Mouse (Mus musculus) hindbrain, embryonic 14.5 days (tissue): Measurements from ENCODE around the gene Zfp423. TPM values are rescaled to one million over a fixed set of nuclear protein-coding genes. Genes with fewer than 3 reads are reported as not detected.

Experiments used
- ATAC-seq: fragments of 200-750 bp; cut with Nextera tagmentation; 2 replicates; pipeline ENCODE4 v1.8.0; 2017; ENCODE audit warnings: moderate number of reproducible peaks, mild to moderate bottlenecking, moderate TSS enrichment, moderate library complexity; ENCODE audit not compliant: low FRiP score
- DNase-seq: peaks from one replicate; pipeline ENCODE4 v3.0.0-alpha.2; 2015; ENCODE audit warnings: low spot score
- H3K27ac ChIP-seq: fragments of 300-500 bp; sonication (generic); 2 replicates; pipeline ENCODE4 v1.5.1; 2014; ENCODE audit warnings: mild to moderate bottlenecking, moderate library complexity
- H3K27me3 ChIP-seq: fragments of 300-500 bp; sonication (generic); 2 replicates; pipeline ENCODE4 v1.6.1; 2014; ENCODE audit warnings: mild to moderate bottlenecking, low read length, mixed read lengths; ENCODE audit not compliant: control insufficient read depth, insufficient read depth
- H3K36me3 ChIP-seq: fragments of 300-500 bp; sonication (generic); replicated peaks from 2 replicates; pipeline ENCODE4 v1.6.1; 2014; ENCODE audit not compliant: control insufficient read depth, insufficient read depth
- H3K4me1 ChIP-seq: fragments of 300-500 bp; sonication (generic); replicated peaks from 2 replicates; pipeline ENCODE4 v1.6.1; 2014; ENCODE audit warnings: antibody characterized with exemption, low read length, mixed read lengths; ENCODE audit not compliant: control insufficient read depth, insufficient read depth
- H3K4me2 ChIP-seq: fragments of 300-500 bp; sonication (generic); replicated peaks from 2 replicates; pipeline ENCODE4 v1.6.1; 2014; ENCODE audit warnings: mild to moderate bottlenecking, moderate library complexity
- H3K4me3 ChIP-seq: fragments of 300-500 bp; sonication (generic); replicated peaks from 2 replicates; pipeline ENCODE4 v1.5.1; 2014; ENCODE audit warnings: mild to moderate bottlenecking, low read length
- H3K9ac ChIP-seq: fragments of 300-500 bp; sonication (generic); 2 replicates; pipeline ENCODE4 v1.6.1; 2014
- H3K9me3 ChIP-seq: fragments of 300-500 bp; sonication (generic); 2 replicates; pipeline ENCODE4 v1.6.1; 2016; ENCODE audit warnings: low read length; ENCODE audit not compliant: control insufficient read depth
- WGBS: fragments of 180-500 bp; shearing (Covaris S2); extraction: QIAGEN DNeasy Blood & Tissue Kit; methylation state at CpG from one replicate; pipeline ENCODE4 v1.1.7; 2014; 5-methylcytosine and 5-hydroxymethylcytosine counted together
- polyA plus RNA-seq: library from polyadenylated mRNA; unstranded; fragments of >200 nt; fragmentation: Nextera tagmentation; extraction: Ambion mirVana; gene quantifications from 2 replicates; pipeline ENCODE4 v1.2.1, GENCODE M21; 2014

Zfp423 gene
- polyA plus RNA-seq, 1 experiment from 2014 or later: 42.3 TPM

- Histone ChIP-seq H3K9me3 (no peaks in the 10 kb centered on the region), H3K4me3 (no peak overlapping the region), H3K4me2 (no peak overlapping the region), H3K27me3 (no peaks in the 10 kb centered on the region), H3K4me1 (peaks cover 65% of the 10 kb centered on the region), H3K27ac (peak overlapping the region; percentile 63), H3K9ac (peak overlapping the region; percentile 29; the same call in 1 of the 2 replicates), H3K36me3 (no peaks in the 10 kb centered on the region)
- DNase-seq (no peak), ATAC-seq (0 out of 2 replicates have a peak, but pooled peaks have one; percentile 41)
These were observed 67.5 kb downstream of the Zfp423 start for GRCm38 (mm10) chr8:87891884-87892283.

GRCm38 (mm10) chr8:87887956-87888355, 71.4 kb downstream of the Zfp423 start:
- Histone ChIP-seq H3K27me3 (no peaks in the 10 kb centered on the region), H3K4me3 (no peak overlapping the region), H3K36me3 (no peaks in the 10 kb centered on the region), H3K9me3 (no peaks in the 10 kb centered on the region), H3K4me1 (peaks cover 29% of the 10 kb centered on the region), H3K4me2 (no peak overlapping the region), H3K9ac (no peak overlapping the region; the same call in 1 of the 2 replicates), H3K27ac (0 out of 2 replicates have a peak overlapping the region, but pooled peaks have one; percentile 7)
- ATAC-seq (no peak), DNase-seq (no peak)
- WGBS: 39% methylated on average over 12 of the region's 12 CpGs

GRCm38 (mm10) chr8:87881088-87881487, 78.3 kb downstream of the Zfp423 start:
- Histone ChIP-seq H3K4me3 (no peak overlapping the region), H3K4me1 (peaks cover 12% of the 10 kb centered on the region), H3K9me3 (no peaks in the 10 kb centered on the region), H3K27ac (0 out of 2 replicates have a peak overlapping the region, but pooled peaks have one; percentile 20), H3K4me2 (no peak overlapping the region), H3K36me3 (0 out of 2 replicates have a peak, but pooled peaks cover 2% of the 10 kb centered on the region), H3K27me3 (no peaks in the 10 kb centered on the region), H3K9ac (no peak overlapping the region)
- no peak for ATAC-seq
- no peak for DNase-seq
- WGBS: 69% methylated on average over 2 of the region's 2 CpGs

GRCm38 (mm10) chr8:87875852-87876251, 83.5 kb downstream of the Zfp423 start:
- ATAC-seq: no peak
- 80% methylated on average over 6 of the region's 6 CpGs for WGBS
- Histone ChIP-seq H3K4me3 (no peak overlapping the region), H3K4me1 (peaks cover 44% of the 10 kb centered on the region), H3K4me2 (no peak overlapping the region), H3K9ac (no peak overlapping the region), H3K27ac (no peak overlapping the region; the same call in 1 of the 2 replicates), H3K36me3 (0 out of 2 replicates have a peak, but pooled peaks cover 2% of the 10 kb centered on the region), H3K27me3 (no peaks in the 10 kb centered on the region), H3K9me3 (no peaks in the 10 kb centered on the region)
- no peak for DNase-seq

- Histone ChIP-seq H3K9ac (no peak overlapping the region), H3K27me3 (no peaks in the 10 kb centered on the region), H3K4me2 (no peak overlapping the region), H3K36me3 (0 out of 2 replicates have a peak, but pooled peaks cover 2% of the 10 kb centered on the region), H3K27ac (no peak overlapping the region; the same call in 1 of the 2 replicates), H3K4me1 (peaks cover 40% of the 10 kb centered on the region), H3K4me3 (no peak overlapping the region), H3K9me3 (no peaks in the 10 kb centered on the region)
- 0 out of 2 replicates have a peak, but pooled peaks have one; percentile 42 for ATAC-seq
- peak; percentile 65 for DNase-seq
- WGBS: 24% methylated on average over 10 of the region's 10 CpGs
These were observed 83.9 kb downstream of the Zfp423 start for GRCm38 (mm10) chr8:87875452-87875851.

- WGBS: 30% methylated on average over 14 of the region's 14 CpGs
These were observed 86.3 kb downstream of the Zfp423 start for GRCm38 (mm10) chr8:87872987-87873550.

GRCm38 (mm10) chr8:87872356-87872930, 87.0 kb downstream of the Zfp423 start:
- no peaks in the 10 kb centered on the region for H3K27me3 ChIP-seq
- peaks cover 37% of the 10 kb centered on the region for H3K4me1 ChIP-seq
- no peak for ATAC-seq
- no peaks in the 10 kb centered on the region for H3K36me3 ChIP-seq
- H3K9ac ChIP-seq: no peak overlapping the region
- no peaks in the 10 kb centered on the region for H3K9me3 ChIP-seq
- WGBS: 59% methylated on average over 6 of the region's 6 CpGs
- H3K27ac ChIP-seq: no peak overlapping the region
- H3K4me3 ChIP-seq: no peak overlapping the region
- DNase-seq: no peak
- no peak overlapping the region for H3K4me2 ChIP-seq

More at GRCm38 (mm10) chr8:87872987-87873550, 86.3 kb downstream of the Zfp423 start:
- no peak for DNase-seq
- Histone ChIP-seq H3K9ac (no peak overlapping the region), H3K27me3 (no peaks in the 10 kb centered on the region), H3K27ac (0 out of 2 replicates have a peak overlapping the region, but pooled peaks have one; percentile 11), H3K36me3 (no peaks in the 10 kb centered on the region), H3K4me2 (0 out of 2 replicates have a peak overlapping the region, but pooled peaks have one; percentile 5), H3K9me3 (no peaks in the 10 kb centered on the region), H3K4me1 (peaks cover 37% of the 10 kb centered on the region), H3K4me3 (no peak overlapping the region)
- no peak for ATAC-seq

GRCm38 (mm10) chr8:87866586-87866985, 92.8 kb downstream of the Zfp423 start:
- Histone ChIP-seq H3K27me3 (no peaks in the 10 kb centered on the region), H3K9me3 (no peaks in the 10 kb centered on the region), H3K4me3 (no peak overlapping the region), H3K4me2 (no peak overlapping the region), H3K9ac (no peak overlapping the region), H3K36me3 (no peaks in the 10 kb centered on the region), H3K27ac (no peak overlapping the region), H3K4me1 (no peaks in the 10 kb centered on the region)
- no peak for ATAC-seq
- no peak for DNase-seq
- WGBS: 74% methylated on average over 6 of the region's 6 CpGs

- peaks cover 22% of the 10 kb centered on the region for H3K4me1 ChIP-seq
- no peak overlapping the region for H3K4me3 ChIP-seq
- H3K36me3 ChIP-seq: no peaks in the 10 kb centered on the region
- H3K4me2 ChIP-seq: no peak overlapping the region
- no peaks in the 10 kb centered on the region for H3K9me3 ChIP-seq
- DNase-seq (no peak), ATAC-seq (no peak)
- no peaks in the 10 kb centered on the region for H3K27me3 ChIP-seq
- H3K9ac ChIP-seq: no peak overlapping the region
- no peak overlapping the region for H3K27ac ChIP-seq
- WGBS: 69% methylated on average over 8 of the region's 8 CpGs
These were observed 95.2 kb downstream of the Zfp423 start for GRCm38 (mm10) chr8:87864236-87864635.
